Mouse (Mus musculus): Measurements from ENCODE around the gene Tor2a. TPM values are rescaled to one million over a fixed set of nuclear protein-coding genes. Genes with fewer than 3 reads are reported as not detected.

The Tor2a gene
- polyA plus RNA-seq, 1 experiment: 133 TPM

GRCm38 (mm10) chr2:32772626-32773279 is 15.7 kb downstream of the Tor2a start:
- H3K4me1 ChIP-seq (ENCODE audit: control insufficient read depth, insufficient read depth, insufficient read length, low read length): peaks cover 53% of the 10 kb centered on the region
- TF ChIP-seq POLR2A (IDR thresholded peaks at IDR 0.05; ENCODE audit: low read depth, low read length): no peak
- TF ChIP-seq CTCF (IDR thresholded peaks at IDR 0.05; ENCODE audit: extremely low read depth, insufficient read length, insufficient replicate concordance, low read depth, low read length): no peak
- 82% methylated on average over 8 of the region's 8 CpGs for WGBS
- H3K36me3 ChIP-seq (ENCODE audit: control insufficient read depth, insufficient read depth, low read length): no peaks in the 10 kb centered on the region
- peak overlapping the region; percentile 91; the same call in 1 of the 2 replicates for H3K27ac ChIP-seq (ENCODE audit: insufficient read depth, low read depth, low read length)
- no peak overlapping the region for H3K4me3 ChIP-seq (ENCODE audit: low read depth, low read length)
- no peaks in the 10 kb centered on the region for H3K27me3 ChIP-seq (ENCODE audit: control insufficient read depth, insufficient read depth, low read length)

- under 1% methylated on average over 46 of the region's 46 CpGs for WGBS
- Histone ChIP-seq H3K36me3 (ENCODE audit: control insufficient read depth, insufficient read depth, low read length) (no peaks in the 10 kb centered on the region), H3K27ac (ENCODE audit: insufficient read depth, low read depth, low read length) (peak within 1 kb of the TSS; percentile 78), H3K27me3 (ENCODE audit: control insufficient read depth, insufficient read depth, low read length) (no peaks in the 10 kb centered on the region), H3K4me1 (ENCODE audit: control insufficient read depth, insufficient read depth, insufficient read length, low read length) (peaks cover 39% of the 10 kb centered on the region), H3K4me3 (ENCODE audit: low read depth, low read length) (peak within 1 kb of the TSS; percentile 70)
- TF ChIP-seq POLR2A (IDR thresholded peaks at IDR 0.05; ENCODE audit: low read depth, low read length): peak; percentile 38; the same call in 1 of the 2 replicates
- TF ChIP-seq CTCF (IDR thresholded peaks at IDR 0.05; ENCODE audit: extremely low read depth, insufficient read length, insufficient replicate concordance, low read depth, low read length): no peak
Measured at GRCm38 (mm10) chr2:32775359-32776074, 18.5 kb downstream of the Tor2a start, which contains the start of the genes Ttc16 and Ptrh1. Ttc16 (minus strand) TSS chr2:32775633. Ptrh1 (plus strand) TSS chr2:32775786.

- H3K36me3 ChIP-seq (ENCODE audit: control insufficient read depth, insufficient read depth, low read length): no peaks in the 10 kb centered on the region
- H3K27me3 ChIP-seq (ENCODE audit: control insufficient read depth, insufficient read depth, low read length): no peaks in the 10 kb centered on the region
- no peak overlapping the region for H3K27ac ChIP-seq (ENCODE audit: insufficient read depth, low read depth, low read length)
- H3K4me3 ChIP-seq (ENCODE audit: low read depth, low read length): peak overlapping the region; percentile 70
- TF ChIP-seq CTCF (IDR thresholded peaks at IDR 0.05; ENCODE audit: extremely low read depth, insufficient read length, insufficient replicate concordance, low read depth, low read length): no peak
- no peak for TF ChIP-seq POLR2A (IDR thresholded peaks at IDR 0.05; ENCODE audit: low read depth, low read length)
- peaks cover 32% of the 10 kb centered on the region for H3K4me1 ChIP-seq (ENCODE audit: control insufficient read depth, insufficient read depth, insufficient read length, low read length)
- 15% methylated on average over 22 of the region's 22 CpGs for WGBS
Measured at GRCm38 (mm10) chr2:32776192-32776591, 19.2 kb downstream of the Tor2a start.

GRCm38 (mm10) chr2:32778081-32778480 is 21.0 kb downstream of the Tor2a start:
- 94% methylated on average over 6 of the region's 6 CpGs for WGBS

DNA sequence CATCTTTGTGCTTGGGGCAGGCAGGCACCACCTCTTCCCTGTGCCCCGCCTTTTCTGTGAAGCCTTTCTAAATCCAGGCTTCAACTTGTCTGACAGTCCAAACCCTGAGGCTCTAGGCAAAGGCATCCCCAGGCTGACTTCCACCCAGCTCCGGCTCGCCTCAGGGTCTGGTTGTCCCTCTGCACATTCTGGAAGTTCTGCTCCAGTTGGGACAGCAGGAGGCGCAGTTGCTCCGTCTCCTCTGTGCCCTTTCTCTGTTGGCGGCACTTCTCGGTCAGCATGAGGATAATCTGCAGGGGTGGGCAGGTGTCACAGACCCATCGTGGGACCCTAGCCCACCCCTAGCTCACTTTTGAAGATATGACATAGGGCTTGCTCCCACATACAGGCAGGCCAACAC is 22.1 kb downstream of the Tor2a start:
- WGBS: 21% methylated on average over 8 of the region's 8 CpGs
- peaks cover 13% of the 10 kb centered on the region for H3K4me1 ChIP-seq (ENCODE audit: control insufficient read depth, insufficient read depth, insufficient read length, low read length)
- no peaks in the 10 kb centered on the region for H3K27me3 ChIP-seq (ENCODE audit: control insufficient read depth, insufficient read depth, low read length)
- H3K4me3 ChIP-seq (ENCODE audit: low read depth, low read length): no peak overlapping the region
- no peak overlapping the region for H3K27ac ChIP-seq (ENCODE audit: insufficient read depth, low read depth, low read length)
- no peaks in the 10 kb centered on the region for H3K36me3 ChIP-seq (ENCODE audit: control insufficient read depth, insufficient read depth, low read length)
- TF ChIP-seq POLR2A (IDR thresholded peaks at IDR 0.05; ENCODE audit: low read depth, low read length) (no peak), CTCF (IDR thresholded peaks at IDR 0.05; ENCODE audit: extremely low read depth, insufficient read length, insufficient replicate concordance, low read depth, low read length) (peak; percentile 63; the same call in 1 of the 2 replicates)

More at GRCm38 (mm10) chr2:32778081-32778480, 21.0 kb downstream of the Tor2a start:
- Histone ChIP-seq H3K4me1 (ENCODE audit: control insufficient read depth, insufficient read depth, insufficient read length, low read length) (peaks cover 15% of the 10 kb centered on the region), H3K4me3 (ENCODE audit: low read depth, low read length) (no peak overlapping the region), H3K27me3 (ENCODE audit: control insufficient read depth, insufficient read depth, low read length) (no peaks in the 10 kb centered on the region), H3K36me3 (ENCODE audit: control insufficient read depth, insufficient read depth, low read length) (no peaks in the 10 kb centered on the region), H3K27ac (ENCODE audit: insufficient read depth, low read depth, low read length) (no peak overlapping the region)
- TF ChIP-seq POLR2A (IDR thresholded peaks at IDR 0.05; ENCODE audit: low read depth, low read length) (no peak), CTCF (IDR thresholded peaks at IDR 0.05; ENCODE audit: extremely low read depth, insufficient read length, insufficient replicate concordance, low read depth, low read length) (no peak)

DNA sequence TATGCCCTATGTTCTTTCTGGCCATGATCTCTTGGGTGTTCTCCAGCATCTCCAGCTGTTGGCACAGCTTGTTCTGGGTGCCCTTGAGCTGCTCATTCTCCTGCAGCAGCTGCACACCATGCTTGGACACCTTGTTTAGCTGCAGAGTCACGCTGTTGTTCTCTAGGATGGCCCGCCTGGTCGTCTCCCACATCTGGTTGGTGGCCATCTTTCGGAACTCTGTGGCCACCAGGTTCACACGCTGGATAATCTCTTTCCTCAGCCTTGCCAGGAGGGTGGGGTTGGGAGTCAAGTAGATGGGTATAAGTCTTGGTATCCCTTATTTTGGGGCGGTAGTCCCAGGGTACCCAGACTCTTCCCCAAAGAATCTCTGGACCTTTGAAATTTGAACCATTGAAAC is 22.7 kb downstream of the Tor2a start:
- TF ChIP-seq CTCF (IDR thresholded peaks at IDR 0.05; ENCODE audit: extremely low read depth, insufficient read length, insufficient replicate concordance, low read depth, low read length) (no peak), POLR2A (IDR thresholded peaks at IDR 0.05; ENCODE audit: low read depth, low read length) (no peak)
- Histone ChIP-seq H3K4me3 (ENCODE audit: low read depth, low read length) (no peak overlapping the region), H3K27ac (ENCODE audit: insufficient read depth, low read depth, low read length) (no peak overlapping the region), H3K4me1 (ENCODE audit: control insufficient read depth, insufficient read depth, insufficient read length, low read length) (peaks cover 9% of the 10 kb centered on the region), H3K27me3 (ENCODE audit: control insufficient read depth, insufficient read depth, low read length) (no peaks in the 10 kb centered on the region), H3K36me3 (ENCODE audit: control insufficient read depth, insufficient read depth, low read length) (no peaks in the 10 kb centered on the region)
- WGBS: 90% methylated on average over 6 of the region's 6 CpGs

GRCm38 (mm10) chr2:32781710-32782109 is 24.7 kb downstream of the Tor2a start:
- H3K27ac ChIP-seq (ENCODE audit: insufficient read depth, low read depth, low read length): no peak overlapping the region
- H3K36me3 ChIP-seq (ENCODE audit: control insufficient read depth, insufficient read depth, low read length): no peaks in the 10 kb centered on the region
- H3K27me3 ChIP-seq (ENCODE audit: control insufficient read depth, insufficient read depth, low read length): no peaks in the 10 kb centered on the region
- TF ChIP-seq POLR2A (IDR thresholded peaks at IDR 0.05; ENCODE audit: low read depth, low read length) (no peak), CTCF (IDR thresholded peaks at IDR 0.05; ENCODE audit: extremely low read depth, insufficient read length, insufficient replicate concordance, low read depth, low read length) (no peak)
- WGBS: 53% methylated on average over 6 of the region's 6 CpGs
- H3K4me1 ChIP-seq (ENCODE audit: control insufficient read depth, insufficient read depth, insufficient read length, low read length): peaks cover 2% of the 10 kb centered on the region
- no peak overlapping the region for H3K4me3 ChIP-seq (ENCODE audit: low read depth, low read length)
